Mouse (Mus musculus): ENCODE results near the gene Mllt10.

Gene Mllt10

DNA sequence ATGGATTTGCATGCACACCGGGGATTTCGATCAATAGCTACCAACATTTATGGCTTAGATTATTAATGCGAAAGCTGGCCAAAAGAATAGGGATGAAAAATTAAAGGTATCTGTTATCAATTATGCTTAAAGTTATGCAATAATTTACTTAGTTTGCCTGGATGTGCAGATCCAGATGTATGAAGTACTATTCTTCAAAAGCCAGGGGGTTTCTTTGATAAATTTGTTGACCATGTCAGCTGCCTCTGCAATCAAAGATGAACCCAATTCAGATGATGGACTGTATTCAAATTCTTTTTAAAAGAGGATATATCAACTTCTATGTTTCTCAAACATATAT lies 3.2 kb upstream of the Mllt10 start:
- DNase-seq (ENCODE audit: low read depth, low spot score): no peak

DNA sequence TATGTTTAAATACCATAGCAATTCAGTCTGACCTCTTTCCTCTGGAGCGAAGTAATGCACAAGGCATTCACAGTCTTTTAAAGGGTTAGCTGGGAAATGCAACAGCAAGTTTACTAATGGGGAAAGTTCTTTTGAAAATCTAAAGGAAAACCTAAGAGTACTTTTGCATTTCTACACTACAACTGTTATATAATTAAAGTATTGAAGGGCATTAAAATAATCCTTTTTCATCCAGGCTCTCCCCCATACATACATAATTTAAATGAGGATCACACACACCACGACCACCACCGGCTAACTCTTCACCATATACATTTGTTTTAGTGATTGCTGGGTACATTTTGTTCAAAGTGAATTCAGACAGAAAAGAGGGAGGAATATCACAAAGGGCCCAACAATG lies 2.5 kb upstream of the Mllt10 start:
- DNase-seq (ENCODE audit: low read depth, low spot score): no peak

GRCm38 (mm10) chr2:18053243-18053950 lies 1.6 kb upstream of the Mllt10 start:
- no peak for DNase-seq (ENCODE audit: low read depth, low spot score)

DNA sequence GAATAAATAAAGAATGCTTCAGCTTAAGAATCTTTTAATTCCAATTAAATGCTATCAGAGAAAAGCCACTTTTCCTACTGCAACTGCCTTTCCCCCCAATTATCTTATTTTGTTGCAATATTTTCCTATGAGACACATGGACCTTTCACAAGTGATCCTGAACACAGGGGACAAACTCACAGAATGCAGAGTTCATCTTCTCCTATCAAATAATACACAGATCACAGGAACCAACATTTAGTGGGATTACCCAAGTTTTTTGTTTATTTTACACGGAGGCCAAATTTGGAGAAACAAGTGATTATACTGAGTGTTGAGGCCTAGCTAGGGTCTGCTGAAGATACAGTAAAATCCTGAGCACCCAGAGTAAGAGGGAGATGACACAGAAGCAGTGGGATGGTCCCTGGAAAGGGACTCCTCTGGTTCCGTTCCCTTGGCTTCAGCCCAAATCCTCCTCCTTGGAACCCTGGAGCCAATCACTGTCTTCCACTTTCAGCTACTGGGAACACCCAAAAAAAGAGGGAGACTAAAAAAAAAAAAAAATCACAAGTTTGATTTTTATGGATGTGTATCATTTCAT lies 996 bp upstream of the Mllt10 start:
- no peak for DNase-seq (ENCODE audit: low read depth, low spot score)

DNA sequence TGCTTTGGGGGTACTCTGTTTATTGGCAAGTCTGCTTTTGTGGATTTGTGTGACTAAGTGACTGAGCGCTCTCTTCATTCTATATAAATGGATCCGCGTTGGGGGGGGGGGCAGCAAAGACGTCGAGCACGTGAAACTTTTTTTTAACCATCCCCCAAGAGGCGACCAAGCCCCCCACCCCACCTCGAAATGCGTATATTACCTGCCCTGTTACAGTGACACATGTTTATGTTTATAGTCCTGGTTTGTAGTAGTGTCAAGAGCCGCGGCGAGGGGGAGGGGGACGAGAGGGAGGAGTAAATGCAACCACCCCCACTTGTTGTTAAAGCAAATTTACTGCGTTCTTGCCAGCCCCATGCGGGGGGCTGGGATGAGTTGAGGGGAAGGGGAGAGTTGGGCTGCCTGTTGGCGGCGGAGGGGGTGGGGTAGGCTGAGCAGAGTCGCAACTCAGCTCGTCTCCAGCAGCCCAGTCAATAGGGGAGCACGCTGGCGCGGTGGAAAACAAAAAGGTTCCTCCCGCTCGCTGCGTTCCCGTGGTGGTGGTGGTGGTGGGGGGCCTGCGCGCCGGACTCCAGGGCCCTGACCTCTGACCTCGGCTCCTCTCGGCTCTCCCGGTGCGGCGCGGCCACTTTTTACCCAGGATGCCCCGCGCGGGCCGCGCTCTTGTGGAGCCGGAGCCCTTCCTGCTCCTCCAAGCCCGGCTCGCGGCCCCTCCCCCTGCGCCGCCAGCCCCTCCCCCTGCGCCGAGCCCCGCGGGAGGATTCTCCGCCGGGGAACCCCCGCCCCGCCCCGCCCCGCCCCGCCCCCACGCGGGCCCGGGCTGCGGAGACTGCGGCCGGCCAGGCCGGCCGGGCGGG lies 1.1 kb downstream of the Mllt10 start:
- peak; percentile 94 for DNase-seq (ENCODE audit: low read depth, low spot score)

DNA sequence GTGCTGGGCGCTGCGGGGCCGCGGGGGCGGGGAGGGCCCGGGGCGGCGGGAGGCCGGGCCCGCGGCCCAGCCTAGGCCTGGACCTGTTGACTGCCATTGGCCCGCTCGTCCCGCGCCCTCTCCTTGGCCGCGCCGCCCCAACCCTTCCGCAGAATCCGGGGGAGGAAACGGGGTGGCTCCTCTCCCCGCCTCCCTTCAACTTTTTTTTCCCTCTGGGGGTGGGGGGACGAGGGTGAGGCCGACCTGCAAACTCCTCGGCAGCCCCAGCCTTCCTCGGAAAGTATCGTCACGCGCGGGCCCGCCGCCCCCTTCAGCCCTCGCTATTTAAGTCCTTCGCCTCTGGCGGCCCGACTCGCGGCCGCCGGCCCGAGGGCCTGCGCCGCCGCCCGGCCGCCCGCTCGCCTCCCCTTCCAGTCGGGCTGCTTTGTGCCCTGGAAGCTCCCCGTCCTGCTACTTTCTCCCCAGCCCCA lies 1.8 kb downstream of the Mllt10 start:
- peak; percentile 92 for DNase-seq (ENCODE audit: low read depth, low spot score)

GRCm38 (mm10) chr2:18057336-18058145 lies 2.5 kb downstream of the Mllt10 start:
- no peak for DNase-seq (ENCODE audit: low read depth, low spot score)

DNA sequence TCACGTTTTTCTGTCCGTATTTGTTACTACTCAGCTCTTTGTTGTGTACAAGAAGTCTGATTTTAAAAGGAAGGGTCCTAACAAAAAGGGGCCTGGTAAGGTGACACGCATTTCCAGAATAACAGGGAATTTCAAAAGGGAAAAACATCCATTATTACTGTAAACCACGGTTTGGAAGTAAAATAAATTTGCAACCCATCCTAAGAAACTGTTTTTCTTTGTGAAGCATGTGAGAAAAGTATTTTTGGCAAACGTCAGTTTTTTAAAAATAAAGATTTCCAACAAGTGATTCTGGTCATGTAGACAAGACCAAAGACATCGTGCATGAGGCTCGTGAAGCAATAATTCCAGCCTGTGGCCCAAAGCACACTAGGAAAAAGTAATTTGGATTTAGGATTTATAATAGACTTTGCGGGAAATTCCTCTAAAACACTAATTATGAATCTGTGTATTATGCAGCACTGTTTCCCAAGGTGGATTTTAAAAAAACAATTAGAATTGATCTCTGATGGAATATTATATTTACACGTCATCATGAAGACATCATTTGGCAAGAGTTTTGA lies 3.2 kb downstream of the Mllt10 start:
- no peak for DNase-seq (ENCODE audit: low read depth, low spot score)

- DNase-seq (ENCODE audit: low read depth, low spot score): no peak
These were observed 4.0 kb downstream of the Mllt10 start for GRCm38 (mm10) chr2:18059063-18059462.

DNA sequence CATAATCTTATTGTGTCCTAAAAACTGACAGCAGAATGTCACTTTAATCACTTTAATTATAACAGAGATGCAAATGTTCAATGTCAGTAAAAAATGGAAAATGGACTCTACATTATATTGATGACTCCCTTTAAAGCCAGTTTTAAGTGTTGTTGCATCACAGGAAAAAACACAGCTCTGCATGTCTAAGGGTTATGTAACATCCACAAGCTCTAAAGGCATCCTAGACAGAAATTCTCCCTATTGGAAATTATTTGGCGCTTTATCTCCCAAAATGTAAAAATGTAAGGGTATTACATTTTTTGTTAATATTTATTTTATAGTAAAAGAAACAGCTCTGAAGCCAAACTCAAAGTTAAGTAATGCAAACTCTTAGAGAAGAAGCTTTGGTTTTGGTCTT lies 4.9 kb downstream of the Mllt10 start:
- DNase-seq (ENCODE audit: low read depth, low spot score): no peak

- DNase-seq (ENCODE audit: low read depth, low spot score): no peak
These were observed 5.4 kb downstream of the Mllt10 start for GRCm38 (mm10) chr2:18060396-18060795.

DNA sequence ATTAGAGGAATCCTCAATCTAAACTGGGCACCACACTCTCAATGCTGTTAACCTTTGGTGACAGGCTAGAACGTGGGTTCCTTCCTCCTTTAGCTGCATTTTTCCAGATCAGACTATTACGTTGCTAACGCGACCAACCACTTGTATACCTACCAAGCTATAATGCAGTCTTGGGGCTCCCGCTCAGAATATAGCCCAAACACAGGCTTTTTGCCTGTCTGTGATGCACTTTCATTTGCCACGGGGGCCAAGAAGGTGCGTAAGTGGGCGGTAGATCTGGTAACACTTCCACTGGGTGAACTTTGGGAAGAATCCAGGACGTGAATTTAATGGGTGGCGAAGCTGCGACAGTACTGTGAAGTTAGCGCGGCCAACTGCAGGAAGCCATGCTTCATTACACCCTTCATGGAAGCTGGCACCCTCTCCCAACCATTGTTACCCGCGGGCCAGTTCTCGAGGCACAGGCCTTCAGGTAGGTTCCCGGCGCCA lies 8.8 kb downstream of the Mllt10 start:
- no peak for DNase-seq (ENCODE audit: low read depth, low spot score)

DNA sequence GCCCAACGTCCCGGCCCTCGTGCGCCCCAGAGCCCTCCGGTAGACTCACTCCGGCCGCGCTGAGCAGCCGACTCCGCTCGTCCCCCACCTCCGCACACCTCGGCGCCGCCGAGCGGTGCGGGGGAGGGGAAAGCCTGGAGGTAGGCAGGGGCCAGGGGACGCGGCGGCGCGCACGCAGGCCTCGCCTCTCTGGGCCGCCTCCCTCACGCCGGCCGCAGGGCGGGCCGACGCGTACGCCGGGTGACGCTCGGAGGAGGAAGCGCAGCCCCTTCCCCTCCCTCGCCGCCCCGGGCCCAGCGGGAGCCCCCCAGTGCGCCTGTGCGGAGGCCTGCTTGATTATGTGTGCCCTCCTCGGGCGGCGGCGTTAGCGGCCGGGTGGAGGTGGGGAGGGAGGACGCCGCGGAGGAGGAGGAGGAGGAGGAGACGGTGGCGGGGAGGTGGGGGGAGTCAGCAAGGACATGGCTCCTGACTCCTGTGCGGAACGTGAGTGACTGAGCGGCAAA lies 9.4 kb downstream of the Mllt10 start:
- peak; percentile 89 for DNase-seq (ENCODE audit: low read depth, low spot score)

GRCm38 (mm10) chr2:18064941-18065707 lies 10.1 kb downstream of the Mllt10 start:
- DNase-seq (ENCODE audit: low read depth, low spot score): peak; percentile 62

DNA sequence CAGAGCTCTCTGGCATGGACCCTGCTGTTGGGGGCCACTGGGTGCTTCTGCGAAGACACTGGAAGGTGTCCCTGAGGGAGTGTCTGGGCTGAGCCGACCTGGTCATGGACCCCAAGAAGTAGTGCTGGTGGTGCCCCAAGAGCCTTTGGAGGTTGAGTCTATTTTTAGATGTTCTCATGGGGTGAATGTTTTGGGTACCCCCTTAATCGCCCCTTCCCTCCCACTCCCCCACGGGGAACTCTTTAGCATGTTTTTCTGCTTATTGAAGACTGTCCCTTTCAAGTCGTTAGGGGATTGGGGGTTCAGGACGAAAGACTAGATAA lies 10.6 kb downstream of the Mllt10 start:
- no peak for DNase-seq (ENCODE audit: low read depth, low spot score)

- DNase-seq (ENCODE audit: low read depth, low spot score): no peak
These were observed 11.4 kb downstream of the Mllt10 start for GRCm38 (mm10) chr2:18066436-18066835.

DNA sequence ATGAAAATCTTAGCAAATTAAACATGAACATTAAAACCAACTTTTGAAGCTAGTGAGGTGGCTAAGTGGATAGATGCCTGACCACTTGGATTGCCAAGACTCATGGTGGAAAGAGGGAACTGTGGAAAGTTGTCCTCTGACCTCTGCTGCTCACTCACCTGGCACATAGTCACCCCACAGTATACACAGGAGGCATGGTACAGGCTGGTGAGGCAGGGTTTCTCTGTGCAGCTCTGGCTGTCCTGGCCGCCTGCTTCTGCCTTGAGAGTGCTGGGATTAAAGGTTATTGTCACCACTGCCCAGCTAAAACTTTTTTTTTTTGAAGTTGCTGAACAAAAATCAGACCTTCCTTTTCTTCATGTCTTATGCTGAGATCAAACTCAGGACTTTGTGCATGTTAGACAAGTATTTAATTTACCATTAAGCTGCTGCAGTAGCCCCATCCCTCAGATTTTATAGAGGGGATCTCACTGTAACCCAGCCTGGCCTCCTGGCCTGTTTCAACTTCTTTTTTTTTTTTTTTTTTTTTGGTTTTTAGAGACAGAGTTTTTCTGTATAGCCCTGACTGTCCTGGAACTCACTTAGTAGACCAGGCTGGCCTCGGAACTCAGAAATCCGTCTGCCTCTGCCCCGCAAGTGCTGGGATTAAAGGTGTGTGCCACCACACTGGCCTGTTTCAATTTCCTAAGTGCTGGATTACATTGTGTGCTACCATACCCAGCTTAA lies 13.2 kb downstream of the Mllt10 start:
- no peak for DNase-seq (ENCODE audit: low read depth, low spot score)

DNA sequence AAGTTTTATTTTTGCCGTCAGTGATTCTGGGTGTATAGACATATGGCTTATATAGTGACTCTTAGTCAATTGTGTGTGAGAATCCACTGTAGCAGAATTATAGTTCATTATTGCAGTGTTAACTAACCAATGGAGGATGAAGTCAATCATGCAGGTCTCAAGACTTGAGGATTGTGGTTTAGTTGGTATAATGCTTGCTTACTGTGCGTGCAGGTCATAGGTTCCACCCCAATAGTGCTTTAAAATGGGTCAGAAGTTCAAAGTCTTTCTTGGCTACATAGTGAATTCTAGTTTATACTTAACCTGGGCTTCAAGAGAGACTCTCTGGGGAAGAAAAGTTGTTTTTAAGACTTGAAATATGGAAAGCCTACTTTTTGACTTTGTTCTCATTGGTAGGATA lies 16.9 kb downstream of the Mllt10 start:
- no peak for DNase-seq (ENCODE audit: low read depth, low spot score)

DNA sequence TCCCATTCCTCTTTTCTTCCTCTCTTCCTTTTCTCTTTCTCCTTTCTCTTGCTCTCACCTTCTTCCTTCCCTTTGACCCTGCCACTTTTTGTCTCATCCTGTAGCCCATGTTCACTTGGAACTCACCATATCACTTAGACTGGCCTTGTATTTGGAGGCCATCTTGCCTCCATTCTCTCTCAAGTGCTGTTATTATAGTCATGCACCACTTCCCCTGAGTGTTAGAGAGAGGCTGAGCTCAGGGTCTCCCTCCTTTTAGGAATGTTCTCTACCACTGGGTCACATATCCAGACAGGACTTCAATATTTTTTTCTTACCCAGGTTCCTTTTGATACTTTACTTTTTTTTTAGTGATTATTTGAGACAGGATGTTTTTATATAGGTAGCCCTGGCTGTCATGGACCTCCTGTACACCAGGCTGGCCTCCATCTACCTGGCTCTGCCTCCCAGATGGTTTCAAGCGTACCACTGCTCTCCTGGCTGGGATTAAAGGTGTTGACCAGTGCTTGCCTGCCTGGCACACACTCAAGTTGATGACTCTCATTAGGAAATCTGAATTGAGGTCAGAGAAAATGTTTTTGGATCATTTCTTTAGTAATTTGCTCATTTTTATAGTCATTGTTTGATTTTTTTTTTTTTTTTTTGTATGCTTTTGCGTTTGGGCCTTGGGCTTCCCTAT lies 25.3 kb downstream of the Mllt10 start:
- DNase-seq (ENCODE audit: low read depth, low spot score): no peak
